Mouse (Mus musculus): ENCODE measurements at regions not wholly inside any gene's neighbourhood (a gene's known extent, or its start where the extent isn't known, plus 50 kb on each side); places are given as distances from the start of the nearest gene placed in this dataset.

DNA sequence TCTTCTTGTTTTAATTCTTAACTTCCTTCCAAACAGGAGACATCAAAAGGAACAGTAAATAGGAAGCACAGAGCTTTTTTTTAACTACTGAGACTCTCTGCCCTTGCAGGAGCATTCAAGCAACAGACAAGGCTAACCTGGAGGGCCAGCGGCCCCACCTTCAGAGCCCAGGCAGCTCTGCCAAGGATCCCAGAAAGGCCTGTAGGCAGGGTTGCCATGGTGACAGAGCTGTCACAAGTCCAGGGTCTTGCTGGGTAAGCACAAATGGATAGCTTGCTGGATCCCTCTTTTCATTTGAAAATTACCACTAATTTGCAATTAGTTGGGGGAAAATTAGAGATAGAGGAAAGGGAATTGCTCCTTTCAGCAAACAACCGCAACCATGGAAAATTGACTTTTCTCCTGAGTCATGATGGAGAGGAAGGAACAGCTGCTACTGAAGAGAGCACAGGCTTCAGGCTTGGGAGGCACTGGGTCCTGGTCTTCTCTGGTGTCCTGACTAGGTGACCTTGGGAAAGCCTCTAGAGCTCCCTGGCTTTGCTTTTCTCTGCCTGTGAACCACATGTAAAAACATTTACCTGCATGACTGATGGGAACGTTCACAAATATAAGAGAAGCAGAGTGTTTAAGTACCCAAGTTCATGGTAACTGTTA, 477.5 kb upstream of the Cdh5 start:
- H3K4me1 ChIP-seq (ENCODE audit: control insufficient read depth, insufficient read depth, low read length): no peaks in the 10 kb centered on the region

DNA sequence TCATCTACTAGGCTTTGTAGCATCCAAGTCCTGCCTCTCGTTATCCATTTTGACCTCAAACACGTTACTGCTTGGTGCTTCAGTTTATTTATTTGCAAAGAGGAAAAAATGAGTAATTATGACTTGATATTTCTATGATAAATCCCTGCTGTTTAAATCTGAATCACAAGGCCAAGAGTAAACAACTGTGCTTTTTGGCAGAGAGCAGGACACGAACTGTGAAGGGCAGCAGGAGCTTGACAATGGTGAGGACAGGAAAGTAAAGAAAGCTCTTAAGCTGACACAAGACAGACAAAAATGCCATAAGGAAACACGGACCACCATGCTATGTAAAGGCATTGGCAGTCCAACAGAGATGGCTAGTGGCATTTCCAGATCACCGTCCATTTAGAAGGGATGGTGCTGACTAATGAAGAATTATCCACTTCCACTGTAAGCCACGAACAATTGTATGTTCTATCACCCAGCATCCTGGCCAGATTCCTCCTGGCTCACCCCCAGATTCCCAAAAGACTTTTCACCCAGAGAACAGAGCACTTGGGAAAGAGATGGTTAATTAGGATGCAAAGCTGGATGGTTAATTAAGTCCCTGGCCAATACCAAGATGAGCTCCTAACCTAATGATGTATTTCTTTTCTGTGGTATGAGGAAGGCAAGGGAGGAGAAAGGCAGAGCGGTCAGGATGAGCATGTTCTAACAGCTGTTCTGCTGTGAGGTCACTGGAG, 476.1 kb upstream of the Cdh5 start:
- TF ChIP-seq POLR2A (IDR thresholded peaks at IDR 0.05; ENCODE audit: insufficient read depth, low read length) (no peak), CTCF (IDR thresholded peaks at IDR 0.05; ENCODE audit: low read depth, low read length) (no peak), EP300 (IDR thresholded peaks at IDR 0.05; ENCODE audit: insufficient read depth, low read depth, low read length) (no peak)
- no peaks in the 10 kb centered on the region for H3K4me1 ChIP-seq (ENCODE audit: control insufficient read depth, insufficient read depth, low read length)

More for the DNA sequence above, 477.5 kb upstream of the Cdh5 start:
- Histone ChIP-seq H3K36me3 (ENCODE audit: control insufficient read depth, insufficient read depth, low read length, poor library complexity, severe bottlenecking) (no peaks in the 10 kb centered on the region), H3K9ac (ENCODE audit: low read depth, poor library complexity, severe bottlenecking) (no peak overlapping the region), H3K27me3 (ENCODE audit: control insufficient read depth, insufficient read depth, low read length, poor library complexity, severe bottlenecking) (no peaks in the 10 kb centered on the region), H3K4me3 (ENCODE audit: low read depth, low read length) (no peak overlapping the region), H3K9me3 (replicated peaks; ENCODE audit: control insufficient read depth, insufficient read depth, low read length, poor library complexity, severe bottlenecking) (no peaks in the 10 kb centered on the region), H3K27ac (ENCODE audit: insufficient read depth, low read length) (no peak overlapping the region)
- TF ChIP-seq POLR2A (IDR thresholded peaks at IDR 0.05; ENCODE audit: insufficient read depth, low read length): no peak
- TF ChIP-seq EP300 (IDR thresholded peaks at IDR 0.05; ENCODE audit: insufficient read depth, low read depth, low read length): 0 out of 2 replicates have a peak, but pooled peaks have one; percentile 33
- no peak for TF ChIP-seq CTCF (IDR thresholded peaks at IDR 0.05; ENCODE audit: low read depth, low read length)

GRCm38 (mm10) chr8:103626446-103626845, 475.0 kb upstream of the Cdh5 start:
- H3K9ac ChIP-seq (ENCODE audit: low read depth, poor library complexity, severe bottlenecking): no peak overlapping the region
- TF ChIP-seq POLR2A (IDR thresholded peaks at IDR 0.05; ENCODE audit: insufficient read depth, low read length) (no peak), CTCF (IDR thresholded peaks at IDR 0.05; ENCODE audit: low read depth, low read length) (no peak), EP300 (IDR thresholded peaks at IDR 0.05; ENCODE audit: insufficient read depth, low read depth, low read length) (no peak)
- H3K4me3 ChIP-seq (ENCODE audit: low read depth, low read length): no peak overlapping the region

More for the DNA sequence above, 476.1 kb upstream of the Cdh5 start:
- Histone ChIP-seq H3K27ac (ENCODE audit: insufficient read depth, low read length) (no peak overlapping the region), H3K4me3 (ENCODE audit: low read depth, low read length) (no peak overlapping the region), H3K27me3 (ENCODE audit: control insufficient read depth, insufficient read depth, low read length, poor library complexity, severe bottlenecking) (no peaks in the 10 kb centered on the region), H3K36me3 (ENCODE audit: control insufficient read depth, insufficient read depth, low read length, poor library complexity, severe bottlenecking) (no peaks in the 10 kb centered on the region), H3K9me3 (replicated peaks; ENCODE audit: control insufficient read depth, insufficient read depth, low read length, poor library complexity, severe bottlenecking) (no peaks in the 10 kb centered on the region), H3K9ac (ENCODE audit: low read depth, poor library complexity, severe bottlenecking) (no peak overlapping the region)

DNA sequence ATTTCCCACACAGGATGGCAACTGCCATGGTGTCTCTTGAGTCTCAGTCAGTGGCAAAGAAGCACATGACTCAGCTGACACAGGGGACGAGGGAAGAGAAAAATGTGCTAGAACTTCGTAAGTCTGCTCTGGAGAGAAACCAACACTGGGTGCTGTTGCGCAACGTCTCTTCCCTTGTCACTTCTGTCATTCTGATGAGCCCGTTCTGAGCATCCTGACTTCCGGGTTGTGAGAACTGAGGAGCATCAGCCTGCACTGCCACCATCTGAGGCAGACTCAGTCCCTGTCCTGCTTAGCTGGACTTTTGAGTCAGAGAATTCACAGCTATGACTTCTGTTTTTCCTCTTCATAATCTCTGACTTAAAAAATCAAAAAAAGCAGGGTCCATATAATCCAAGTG, 468.9 kb upstream of the Cdh5 start:
- Histone ChIP-seq H3K9ac (ENCODE audit: low read depth, poor library complexity, severe bottlenecking) (no peak overlapping the region), H3K36me3 (ENCODE audit: control insufficient read depth, insufficient read depth, low read length, poor library complexity, severe bottlenecking) (no peaks in the 10 kb centered on the region), H3K4me1 (ENCODE audit: control insufficient read depth, insufficient read depth, low read length) (no peaks in the 10 kb centered on the region), H3K27ac (ENCODE audit: insufficient read depth, low read length) (no peak overlapping the region), H3K27me3 (ENCODE audit: control insufficient read depth, insufficient read depth, low read length, poor library complexity, severe bottlenecking) (no peaks in the 10 kb centered on the region), H3K9me3 (replicated peaks; ENCODE audit: control insufficient read depth, insufficient read depth, low read length, poor library complexity, severe bottlenecking) (peaks cover 4% of the 10 kb centered on the region; the same call in 1 of the 2 replicates), H3K4me3 (ENCODE audit: low read depth, low read length) (no peak overlapping the region)
- TF ChIP-seq POLR2A (IDR thresholded peaks at IDR 0.05; ENCODE audit: insufficient read depth, low read length) (no peak), CTCF (IDR thresholded peaks at IDR 0.05; ENCODE audit: low read depth, low read length) (no peak), EP300 (IDR thresholded peaks at IDR 0.05; ENCODE audit: insufficient read depth, low read depth, low read length) (no peak)

More at GRCm38 (mm10) chr8:103626446-103626845, 475.0 kb upstream of the Cdh5 start:
- Histone ChIP-seq H3K27ac (ENCODE audit: insufficient read depth, low read length) (no peak overlapping the region), H3K9me3 (replicated peaks; ENCODE audit: control insufficient read depth, insufficient read depth, low read length, poor library complexity, severe bottlenecking) (no peaks in the 10 kb centered on the region), H3K4me1 (ENCODE audit: control insufficient read depth, insufficient read depth, low read length) (no peaks in the 10 kb centered on the region), H3K36me3 (ENCODE audit: control insufficient read depth, insufficient read depth, low read length, poor library complexity, severe bottlenecking) (no peaks in the 10 kb centered on the region), H3K27me3 (ENCODE audit: control insufficient read depth, insufficient read depth, low read length, poor library complexity, severe bottlenecking) (no peaks in the 10 kb centered on the region)

DNA sequence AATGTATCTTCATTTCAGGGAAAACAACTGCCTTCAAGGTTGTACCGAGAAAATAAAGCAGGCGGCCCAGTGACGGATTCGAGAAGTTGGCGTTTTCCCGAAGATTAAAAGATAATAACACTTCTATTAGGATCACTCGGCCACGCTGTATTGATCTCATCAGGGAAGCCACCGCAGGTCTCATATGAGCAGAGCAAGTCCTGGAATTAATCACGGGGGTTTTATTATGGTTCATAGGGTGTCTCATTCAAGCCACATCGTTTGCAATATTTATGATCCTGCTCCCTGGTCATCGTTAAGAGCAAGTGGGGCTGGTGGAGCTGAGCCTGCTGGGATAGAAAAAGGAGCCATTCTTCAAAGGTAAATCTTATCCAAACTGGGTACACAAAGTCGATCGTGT, 466.5 kb upstream of the Cdh5 start:
- Histone ChIP-seq H3K27me3 (ENCODE audit: control insufficient read depth, insufficient read depth, low read length, poor library complexity, severe bottlenecking) (no peaks in the 10 kb centered on the region), H3K9ac (ENCODE audit: low read depth, poor library complexity, severe bottlenecking) (no peak overlapping the region), H3K27ac (ENCODE audit: insufficient read depth, low read length) (no peak overlapping the region), H3K9me3 (replicated peaks; ENCODE audit: control insufficient read depth, insufficient read depth, low read length, poor library complexity, severe bottlenecking) (peaks cover 4% of the 10 kb centered on the region; the same call in 1 of the 2 replicates), H3K4me3 (ENCODE audit: low read depth, low read length) (no peak overlapping the region), H3K36me3 (ENCODE audit: control insufficient read depth, insufficient read depth, low read length, poor library complexity, severe bottlenecking) (no peaks in the 10 kb centered on the region), H3K4me1 (ENCODE audit: control insufficient read depth, insufficient read depth, low read length) (no peaks in the 10 kb centered on the region)
- TF ChIP-seq CTCF (IDR thresholded peaks at IDR 0.05; ENCODE audit: low read depth, low read length): no peak
- TF ChIP-seq EP300 (IDR thresholded peaks at IDR 0.05; ENCODE audit: insufficient read depth, low read depth, low read length): no peak
- no peak for TF ChIP-seq POLR2A (IDR thresholded peaks at IDR 0.05; ENCODE audit: insufficient read depth, low read length)

DNA sequence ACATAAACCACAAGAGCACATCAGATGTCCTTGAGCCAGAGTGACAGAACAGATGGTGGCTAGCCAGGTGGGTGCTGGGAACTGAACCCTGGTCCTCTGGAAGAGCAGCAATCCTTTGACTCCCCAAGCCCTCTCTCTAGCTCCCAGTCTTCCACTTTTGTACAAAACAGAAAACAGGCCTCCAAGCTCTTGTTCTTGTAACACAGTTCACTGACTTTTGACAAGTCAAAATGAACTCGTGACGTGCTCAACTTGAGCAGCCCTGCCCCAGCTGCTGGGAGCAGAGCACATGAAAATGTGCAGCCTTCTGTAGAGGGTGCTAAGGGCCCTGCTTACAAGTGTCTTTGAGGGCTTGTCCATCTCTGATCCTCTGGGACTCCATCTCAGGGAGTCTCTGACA, 457.8 kb upstream of the Cdh5 start:
- H3K4me1 ChIP-seq (ENCODE audit: control insufficient read depth, insufficient read depth, low read length): no peaks in the 10 kb centered on the region
- H3K36me3 ChIP-seq (ENCODE audit: control insufficient read depth, insufficient read depth, low read length, poor library complexity, severe bottlenecking): no peaks in the 10 kb centered on the region
- H3K9me3 ChIP-seq (replicated peaks; ENCODE audit: control insufficient read depth, insufficient read depth, low read length, poor library complexity, severe bottlenecking): no peaks in the 10 kb centered on the region
- H3K9ac ChIP-seq (ENCODE audit: low read depth, poor library complexity, severe bottlenecking): no peak overlapping the region
- TF ChIP-seq CTCF (IDR thresholded peaks at IDR 0.05; ENCODE audit: low read depth, low read length): no peak
- no peaks in the 10 kb centered on the region for H3K27me3 ChIP-seq (ENCODE audit: control insufficient read depth, insufficient read depth, low read length, poor library complexity, severe bottlenecking)
- H3K4me3 ChIP-seq (ENCODE audit: low read depth, low read length): no peak overlapping the region
- no peak overlapping the region for H3K27ac ChIP-seq (ENCODE audit: insufficient read depth, low read length)
